Mouse (Mus musculus) 3134 (cell line): ENCODE data around the gene Supt7l.

Experiments used
- DNase-seq: peaks from one replicate; pipeline ENCODE4 v3.0.0-alpha.2; 2011; ENCODE audit warnings: low spot score; ENCODE audit not compliant: insufficient read length; ENCODE audit errors: extremely low read depth

Gene Supt7l

DNA sequence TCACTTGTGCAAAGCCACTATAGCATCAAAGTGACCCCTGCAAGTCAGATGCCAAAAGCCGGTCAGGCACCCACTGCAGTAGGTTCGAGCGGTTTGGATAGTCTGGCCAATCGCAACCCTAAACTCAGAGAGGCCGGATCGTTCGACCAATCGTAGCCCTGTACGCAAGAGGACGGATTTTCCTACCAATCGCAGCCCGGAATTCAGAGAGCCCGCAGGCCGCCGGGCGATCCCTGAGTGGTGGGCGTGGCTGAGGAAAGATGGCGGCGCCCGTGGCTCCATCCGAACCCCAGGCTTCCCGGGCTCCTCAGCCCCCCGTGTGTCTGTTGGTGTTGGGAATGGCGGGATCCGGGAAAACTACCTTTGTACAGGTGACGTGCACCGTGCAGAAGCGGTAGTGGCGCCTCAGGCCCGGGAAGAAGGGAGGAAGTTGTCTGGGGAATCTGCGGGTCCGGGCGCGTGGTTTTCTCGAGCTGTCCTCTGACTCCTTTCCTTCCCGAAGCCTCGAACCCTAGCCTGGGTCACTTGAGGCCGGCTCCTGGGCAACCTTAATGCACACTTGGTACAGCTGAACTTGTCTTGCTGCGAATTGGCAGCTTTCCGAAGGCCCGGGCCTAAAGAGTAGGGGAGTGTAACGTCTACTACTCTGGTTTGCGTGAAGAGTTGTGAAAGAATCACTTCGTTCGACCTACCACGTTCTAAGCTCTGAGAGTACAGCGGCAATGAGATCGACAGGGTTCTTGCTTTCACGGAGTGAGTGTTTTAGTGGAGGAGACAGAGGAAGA, 32.9 kb downstream of the Supt7l start, which contains the start of gene Gpn1:
Gene Gpn1 (plus strand): TSS at position 229 of the 785 bp plus-strand sequence.
- peak; percentile 80 for DNase-seq

- DNase-seq: no peak
Measured at GRCm38 (mm10) chr5:31492031-31492430, 35.6 kb downstream of the Supt7l start.

- DNase-seq: no peak
Measured at GRCm38 (mm10) chr5:31489116-31489769, 38.4 kb downstream of the Supt7l start.

DNA sequence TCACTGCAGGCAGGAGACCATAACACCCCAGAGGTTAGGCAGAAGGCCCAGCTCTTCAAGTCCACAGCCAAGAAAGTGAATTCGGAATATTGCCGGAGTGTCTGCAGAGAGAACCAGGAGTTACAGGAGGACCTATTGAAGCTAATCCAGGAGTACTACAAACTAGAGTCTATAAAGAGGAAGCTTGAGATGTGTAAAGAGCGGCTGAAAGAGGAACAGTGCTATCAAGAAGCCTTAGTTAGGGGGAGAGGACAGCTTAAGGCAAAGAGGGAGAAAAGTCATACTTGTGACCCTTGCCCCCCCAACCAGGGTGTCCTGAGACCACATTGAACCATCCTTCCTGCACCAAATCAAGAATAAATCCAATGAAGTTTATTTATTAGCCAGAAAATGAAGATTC, 39.7 kb downstream of the Supt7l start:
- DNase-seq: no peak

GRCm38 (mm10) chr5:31485440-31485839, 42.2 kb downstream of the Supt7l start, which contains the start of gene 4930548H24Rik:
Gene 4930548H24Rik, plus strand, starts transcription at chr5:31485740.
- no peak for DNase-seq

- no peak for DNase-seq
Measured at GRCm38 (mm10) chr5:31480536-31480935, 47.1 kb downstream of the Supt7l start.

GRCm38 (mm10) chr5:31470334-31470733, 57.3 kb downstream of the Supt7l start:
- DNase-seq: no peak

DNA sequence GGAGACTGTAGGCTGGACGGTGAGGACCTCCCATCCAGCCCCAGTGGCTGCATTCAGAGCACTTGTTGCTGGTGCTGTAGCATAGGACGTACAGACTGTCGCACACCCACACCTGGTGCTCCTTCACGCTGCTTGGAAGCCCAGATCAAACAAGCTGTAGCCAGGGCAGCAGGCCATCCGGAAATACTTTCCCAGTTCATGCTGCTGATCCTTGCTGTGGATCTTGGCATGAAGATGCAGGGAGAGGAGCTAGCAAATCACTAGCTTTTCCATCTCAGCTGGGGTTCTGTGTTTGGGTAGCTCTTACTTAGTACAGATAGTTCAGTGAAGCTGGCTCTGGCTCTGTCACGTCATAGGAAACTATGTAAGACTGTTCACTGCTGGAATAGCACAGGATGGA, 57.9 kb downstream of the Supt7l start:
- no peak for DNase-seq

DNA sequence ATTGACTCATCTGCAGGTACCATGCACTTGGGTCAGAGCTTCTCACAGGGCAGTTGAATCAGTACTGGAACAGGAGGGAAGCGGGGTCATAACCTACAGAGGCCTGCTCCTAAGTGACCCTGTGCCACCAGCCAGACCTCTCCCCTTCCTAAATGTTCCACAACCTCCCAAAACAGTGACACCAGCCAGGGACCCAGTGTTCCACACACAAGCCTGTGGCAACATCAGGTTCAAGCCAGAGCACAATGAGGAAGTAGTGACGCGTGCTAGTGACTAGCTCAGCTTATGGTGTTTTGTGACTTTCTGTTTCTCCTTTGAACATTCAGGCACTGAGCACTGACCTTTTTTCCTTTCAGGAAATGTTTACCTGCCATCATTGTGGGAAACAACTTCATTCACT, 59.8 kb downstream of the Supt7l start:
- no peak for DNase-seq
